Mouse (Mus musculus): ENCODE measurements around the gene Csmd2.

DNA sequence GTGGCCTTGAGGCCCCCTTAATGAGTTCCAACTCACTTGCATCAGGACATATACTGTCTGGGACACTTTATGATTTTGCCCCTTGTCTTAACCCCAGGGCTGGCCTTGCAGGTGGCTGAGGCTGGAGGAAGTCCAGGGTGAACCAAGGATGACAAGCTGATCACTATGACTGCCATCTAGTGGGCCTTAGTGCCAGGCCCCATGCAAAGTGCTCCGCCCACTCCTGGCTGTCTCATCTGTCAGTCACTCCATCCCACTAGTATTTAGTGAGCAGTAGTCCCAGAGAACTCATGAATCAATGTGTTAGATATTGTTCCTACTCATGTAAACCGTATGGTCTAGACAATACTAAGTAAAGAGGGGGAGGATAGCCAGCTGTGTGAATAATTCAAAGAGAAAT is 191.9 kb downstream of the Csmd2 start:
- no peak for TF ChIP-seq CTCF (IDR thresholded peaks at IDR 0.05)
- TF ChIP-seq EP300 (IDR thresholded peaks at IDR 0.05) = no peak
